Mouse (Mus musculus) kidney, postnatal 14 days (tissue): ENCODE measurements around the gene Gm10665.
"Not testable (repeated sequence)": the region's sequence is repeated elsewhere in the genome, so short reads cannot be mapped to it uniquely, and the experiment has no call there.

Source experiments
- DNase-seq: peaks from one replicate; pipeline ENCODE4 v3.0.0; 2022; ENCODE audit warnings: mixed read lengths

Gm10665 gene

GRCm38 (mm10) chr7:22463975-22464374 is at the start of gene Gm10665:
Gm10665 (minus strand) TSS chr7:22464075.
- not testable (repeated sequence) for DNase-seq

- not testable (repeated sequence) for DNase-seq
These were observed 35.7 kb upstream of the Gm10665 start, which contains the start of gene Vmn1r151 for GRCm38 (mm10) chr7:22499578-22499977. Vmn1r151 (minus strand) TSS chr7:22499678.

GRCm38 (mm10) chr7:22438129-22438528 is 25.7 kb downstream of the Gm10665 start, which contains the start of gene Vmn1r149:
Vmn1r149 (minus strand) TSS chr7:22438229.
- not testable (repeated sequence) for DNase-seq

- DNase-seq, result not testable (repeated sequence)
These were observed 50.6 kb downstream of the Gm10665 start, which contains the start of gene Vmn1r148 for GRCm38 (mm10) chr7:22413283-22413682. Vmn1r148 (plus strand) TSS chr7:22413583.
